Mouse (Mus musculus) spleen, adult 12 weeks (tissue): ENCODE measurements around the gene 4933411K16Rik.

Experiments
- DNase-seq: peaks from one replicate; pipeline ENCODE4 v3.0.0; 2022; ENCODE audit warnings: low spot score

Gene 4933411K16Rik

DNA sequence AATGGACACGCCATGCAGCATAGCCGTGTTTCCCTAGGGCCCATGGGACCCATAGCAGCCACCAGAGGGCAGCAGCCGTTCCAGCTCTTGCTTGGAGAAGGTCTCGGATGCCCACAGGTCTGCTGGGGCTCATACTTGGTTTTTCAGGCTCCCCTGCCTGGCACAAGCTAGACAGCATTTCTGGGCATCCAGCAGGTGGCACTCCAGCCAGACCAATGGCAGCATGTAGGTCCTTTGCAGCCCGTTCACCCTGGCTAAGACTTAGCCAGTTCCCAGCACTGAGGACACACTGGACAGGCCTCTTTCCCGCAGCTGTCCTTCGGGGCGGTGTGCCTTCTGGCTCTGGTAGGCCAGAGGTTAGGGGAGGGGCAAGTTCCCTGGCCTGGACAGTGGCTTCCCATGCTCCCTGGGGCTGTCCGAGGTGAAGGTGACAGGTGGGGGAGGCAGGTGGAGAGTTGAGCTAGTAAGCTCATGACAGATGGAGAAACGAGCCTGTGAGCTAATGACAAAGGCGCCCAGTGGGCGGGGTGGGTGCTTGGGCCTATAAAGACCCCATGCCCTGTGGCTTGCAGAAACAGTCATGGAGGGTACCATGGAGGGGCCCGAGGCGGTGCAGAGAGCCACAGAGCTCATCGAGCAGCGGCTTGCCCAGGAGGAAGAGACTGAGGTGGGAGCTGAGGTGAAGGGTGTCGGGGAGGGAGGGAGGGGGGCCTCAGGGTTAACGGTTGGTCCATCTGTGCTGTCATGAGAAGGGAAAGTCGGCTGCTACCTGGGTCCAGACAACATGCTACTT lies 16.4 kb upstream of the 4933411K16Rik start, which contains the start of gene Ankrd2:
TSS of gene Ankrd2 (plus strand) at position 545 of the 793 bp plus-strand sequence.
- DNase-seq, result peak; percentile 33

DNA sequence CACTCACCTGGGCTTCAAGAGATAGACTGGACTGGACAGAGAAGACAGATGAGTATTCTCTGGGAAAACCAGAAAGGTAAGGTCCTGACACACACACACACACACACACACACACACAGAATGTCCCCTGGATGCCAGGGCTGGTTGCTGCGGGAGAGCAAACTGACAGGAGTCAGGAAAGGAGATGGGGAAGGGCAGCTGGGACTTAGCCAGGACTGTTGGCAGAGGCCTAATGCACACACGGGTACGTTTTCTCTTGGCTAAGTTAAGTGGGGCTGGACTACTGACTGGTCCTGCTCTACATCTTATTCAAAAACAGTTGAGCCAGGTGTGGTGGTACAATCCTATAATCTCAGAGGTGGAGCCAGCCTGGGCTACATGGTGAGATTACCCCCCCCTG lies 15.7 kb upstream of the 4933411K16Rik start:
- no peak for DNase-seq

- DNase-seq, result no peak
Observed at GRCm38 (mm10) chr19:42037167-42037702, 14.8 kb upstream of the 4933411K16Rik start.

GRCm38 (mm10) chr19:42038310-42038709 lies 13.7 kb upstream of the 4933411K16Rik start:
- DNase-seq, result no peak

DNA sequence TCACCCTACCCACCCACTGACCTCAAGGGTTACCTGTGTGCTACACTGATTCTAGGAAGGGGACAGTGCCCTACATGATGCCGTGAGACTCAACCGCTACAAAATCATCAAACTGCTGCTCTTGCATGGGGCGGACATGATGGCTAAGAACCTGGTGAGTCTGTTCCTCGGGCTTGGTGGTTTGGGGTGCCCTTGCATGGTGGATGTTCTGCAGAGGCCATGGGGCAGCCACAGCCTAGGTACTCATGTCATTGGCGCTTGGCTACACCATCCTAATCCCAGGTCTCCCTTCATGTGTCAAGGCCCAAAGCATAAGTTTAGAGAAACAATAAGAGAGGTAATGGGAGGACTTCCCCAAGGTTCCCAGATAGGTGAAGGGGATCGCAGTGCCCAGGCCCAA lies 8.1 kb upstream of the 4933411K16Rik start:
- no peak for DNase-seq

DNA sequence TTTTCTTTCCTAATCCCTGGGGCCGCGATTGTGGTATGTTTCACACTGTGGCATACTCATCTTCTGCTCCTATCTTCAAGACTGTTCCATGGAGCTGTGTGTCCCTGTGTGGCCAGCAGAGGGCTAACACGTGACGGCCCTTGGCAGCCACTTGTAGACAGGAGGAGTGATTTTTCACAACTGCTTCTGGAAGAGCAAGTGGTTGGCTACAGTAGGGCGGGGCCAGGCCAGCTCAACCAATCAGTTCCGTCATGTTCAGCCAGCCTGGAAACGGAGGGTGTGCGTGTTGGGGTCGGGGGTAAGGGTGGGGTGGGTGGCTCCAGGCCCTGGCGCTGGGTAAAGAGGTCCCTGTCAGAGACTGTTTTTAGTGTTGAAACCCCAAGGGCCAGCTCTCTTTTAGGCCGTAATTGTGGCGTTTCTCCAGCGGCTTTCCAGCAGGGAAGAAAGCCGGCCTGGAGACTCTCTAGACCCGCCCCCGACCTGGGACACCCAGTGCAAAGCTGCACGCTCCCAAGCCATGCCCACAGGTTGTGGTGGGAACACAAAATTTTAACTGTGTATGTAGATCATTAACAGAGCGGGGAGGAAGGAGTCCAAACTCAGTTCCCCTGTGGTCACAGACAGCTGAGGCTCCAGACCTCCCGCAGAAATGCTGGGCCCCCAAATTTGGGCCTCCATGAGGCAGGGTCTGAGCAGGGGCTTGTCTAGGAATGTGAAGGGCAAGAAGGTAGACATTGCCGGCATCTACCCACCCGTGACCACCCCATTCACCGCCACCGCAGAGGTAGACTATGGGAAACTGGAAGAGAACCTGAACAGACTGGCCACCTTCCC lies 6.6 kb upstream of the 4933411K16Rik start, which contains the start of gene Hoga1:
TSS of gene Hoga1 (plus strand) at position 342 of the 834 bp plus-strand sequence.
- no peak for DNase-seq

DNA sequence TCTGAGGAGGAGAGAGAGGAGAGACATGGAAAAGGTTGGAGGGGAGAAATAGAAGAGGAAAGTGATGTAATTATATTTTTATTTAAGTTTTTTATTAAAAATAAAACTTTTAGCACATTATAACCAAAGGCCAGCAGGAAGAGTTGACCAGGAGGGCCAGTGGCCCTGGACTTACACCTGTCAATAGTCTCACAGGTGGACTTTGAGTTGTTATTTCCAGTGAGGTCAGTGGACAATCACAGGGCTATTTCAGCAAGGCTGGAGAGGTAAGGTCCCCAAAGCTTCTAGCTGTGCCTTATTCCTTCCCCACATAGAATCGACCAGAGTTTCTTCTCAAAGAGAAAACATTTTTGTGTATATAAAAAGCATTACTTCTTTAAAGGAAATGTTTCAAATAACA lies 1.8 kb upstream of the 4933411K16Rik start:
- DNase-seq, result no peak

DNA sequence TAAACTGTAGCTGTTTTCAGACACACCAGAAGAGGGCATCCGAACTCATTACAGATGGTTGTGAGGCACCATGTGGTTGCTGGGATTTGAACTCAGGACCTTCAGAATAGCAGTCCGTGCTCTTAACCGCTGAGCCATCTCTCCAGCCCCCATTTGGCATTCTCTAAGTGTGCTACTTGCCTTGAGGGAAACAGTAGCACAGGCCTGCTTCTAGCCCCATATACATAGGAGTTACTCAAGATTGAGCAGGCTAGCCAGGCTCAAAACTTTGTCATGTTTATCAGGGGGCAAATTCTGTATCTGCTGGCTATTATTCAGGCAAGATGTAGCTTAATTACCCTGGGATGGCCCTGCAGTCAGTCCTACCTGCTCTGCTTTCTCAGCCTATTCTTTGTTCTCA lies 697 bp upstream of the 4933411K16Rik start:
- DNase-seq, result no peak

GRCm38 (mm10) chr19:42054255-42054654 lies 2.2 kb downstream of the 4933411K16Rik start:
- DNase-seq, result no peak

DNA sequence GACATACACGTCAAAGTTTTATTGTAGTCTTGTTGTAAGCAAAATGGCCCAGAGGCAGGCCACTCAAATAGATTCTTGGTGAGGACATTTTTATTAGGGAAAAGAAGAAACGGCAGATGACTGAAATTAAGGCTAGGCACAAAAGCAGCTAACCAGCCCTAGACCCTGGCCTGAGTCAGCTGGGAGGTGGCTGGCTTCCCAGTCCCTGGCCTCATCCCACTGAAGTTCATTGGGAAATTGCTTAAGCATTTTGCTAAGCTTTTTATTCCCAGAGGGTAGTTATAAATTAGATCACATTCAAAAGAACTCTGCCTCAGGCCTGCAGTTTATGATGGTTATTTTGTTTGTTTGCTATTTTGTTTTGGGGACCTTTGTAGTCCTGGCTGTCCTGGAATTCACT lies 3.8 kb downstream of the 4933411K16Rik start:
- DNase-seq, result no peak

- no peak for DNase-seq
Observed at GRCm38 (mm10) chr19:42056719-42057409, 4.8 kb downstream of the 4933411K16Rik start.

DNA sequence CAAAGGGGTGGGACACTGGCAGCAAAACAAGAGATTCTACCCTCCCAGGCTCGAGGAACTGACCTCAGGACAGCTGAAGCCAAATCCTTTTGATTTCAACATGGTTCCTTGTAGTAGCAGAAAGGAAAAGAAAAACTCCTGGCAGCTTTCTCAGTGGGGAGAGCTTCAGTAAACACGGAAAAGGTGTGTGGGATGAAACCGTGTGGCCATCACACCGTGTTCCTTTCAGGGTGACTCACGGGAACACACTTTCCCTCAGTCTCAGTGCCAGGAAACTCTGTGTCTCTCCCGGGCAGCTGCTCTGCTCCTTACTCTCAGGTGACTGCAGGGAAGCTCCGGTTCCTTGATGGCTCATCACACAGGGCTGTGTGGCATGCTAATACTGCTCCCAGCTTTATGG lies 6.4 kb downstream of the 4933411K16Rik start:
- DNase-seq, result no peak

GRCm38 (mm10) chr19:42061443-42061842 lies 9.4 kb downstream of the 4933411K16Rik start:
- no peak for DNase-seq

- no peak for DNase-seq
Observed at GRCm38 (mm10) chr19:42068441-42069240, 16.6 kb downstream of the 4933411K16Rik start.

GRCm38 (mm10) chr19:42069241-42069525 lies 17.1 kb downstream of the 4933411K16Rik start:
- DNase-seq, result no peak

DNA sequence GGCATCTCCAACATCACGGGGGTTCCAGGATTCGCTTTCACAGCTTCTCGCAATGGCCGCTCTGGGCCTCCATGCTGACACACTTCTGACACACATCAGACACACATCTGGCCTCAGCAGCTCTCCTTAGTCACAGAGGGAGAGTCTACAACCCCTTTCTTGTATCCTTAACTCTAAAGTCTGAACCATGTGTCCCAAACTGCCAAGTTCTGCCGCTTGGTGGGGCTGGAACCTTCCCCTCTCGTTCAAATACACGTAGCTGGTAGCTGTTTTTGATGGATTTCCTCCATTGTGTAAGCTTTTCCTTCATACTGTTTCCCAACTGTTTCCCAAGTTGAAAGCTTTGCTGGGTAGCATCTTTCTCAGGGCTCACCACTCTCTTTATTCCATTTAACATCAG lies 19.2 kb downstream of the 4933411K16Rik start:
- DNase-seq, result no peak

GRCm38 (mm10) chr19:42071886-42072608 lies 20.0 kb downstream of the 4933411K16Rik start:
- DNase-seq, result no peak

- DNase-seq, result no peak
Observed at GRCm38 (mm10) chr19:42072802-42073201, 20.8 kb downstream of the 4933411K16Rik start.

DNA sequence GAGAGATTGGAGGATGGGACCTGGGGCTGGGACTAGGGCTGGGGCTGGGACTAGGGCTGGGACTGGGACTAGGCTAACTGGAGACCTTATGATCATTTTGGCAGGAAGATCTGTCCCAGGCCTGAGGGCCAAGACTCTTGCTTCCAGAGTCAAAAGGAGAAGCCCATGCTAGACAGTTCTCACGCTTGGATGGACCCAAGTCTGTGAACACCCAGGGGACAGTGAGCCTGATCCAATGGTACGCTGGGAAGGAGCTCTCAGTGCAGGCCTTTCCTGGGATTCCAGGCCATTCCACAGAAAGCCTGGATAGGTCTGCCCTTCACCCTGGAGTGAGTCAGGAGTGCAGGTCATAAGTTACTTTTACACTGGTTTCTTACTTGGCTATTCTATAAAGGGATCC lies 23.0 kb downstream of the 4933411K16Rik start:
- DNase-seq, result no peak

DNA sequence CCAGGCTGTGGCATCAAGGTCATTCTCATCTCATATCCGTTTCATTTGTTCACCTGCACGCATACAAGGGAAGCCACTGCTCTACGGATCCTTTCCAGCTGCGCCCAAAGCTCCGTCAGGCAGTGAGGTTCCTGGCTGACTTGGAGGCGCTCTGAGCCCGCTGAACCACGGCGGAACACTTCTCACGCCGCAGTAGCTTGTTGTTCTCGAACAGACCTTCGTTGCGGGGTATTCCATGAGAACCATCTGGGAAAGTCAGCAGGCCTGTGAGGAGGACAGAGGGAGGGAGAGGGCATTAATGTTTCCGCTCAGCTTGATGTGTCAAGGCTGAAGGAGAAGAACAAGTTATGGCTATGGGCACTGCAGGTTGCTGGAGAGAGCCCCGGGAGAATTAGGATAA lies 23.9 kb downstream of the 4933411K16Rik start:
- DNase-seq, result no peak

DNA sequence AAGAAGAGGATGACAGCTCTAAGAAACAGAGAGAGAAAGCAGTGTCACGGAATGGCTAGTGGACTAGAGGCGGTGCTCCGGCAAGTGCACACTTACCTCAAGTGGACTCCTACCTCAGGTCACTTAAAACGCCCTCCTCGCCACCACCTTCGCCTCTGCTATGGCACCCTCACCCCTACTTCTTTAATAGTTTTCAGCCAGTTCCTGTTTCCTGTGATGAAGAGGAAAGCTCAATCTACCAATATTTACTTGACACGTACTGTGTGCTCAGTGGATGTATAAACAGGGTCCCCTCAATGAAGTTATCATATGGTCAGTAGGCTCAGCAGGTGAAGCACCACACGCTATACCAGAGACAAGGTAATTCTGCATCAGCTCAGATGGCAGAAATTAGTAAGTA lies 26.5 kb downstream of the 4933411K16Rik start:
- DNase-seq, result no peak
